Mouse (Mus musculus) liver, adult 10 weeks (tissue): ENCODE results near the gene Afg3l1. TPM values are rescaled to one million over a fixed set of nuclear protein-coding genes. Genes with fewer than 3 reads are reported as not detected.

Source experiments
- polyA plus RNA-seq: library from polyadenylated mRNA; stranded (reverse); fragments of 350-450 nt; fragmentation: Illumina TruSeq; extraction: RNeasy Lipid Tissue Mini Kit (QIAGEN cat#74804); gene quantifications from one replicate; pipeline ENCODE4 v1.2.3, GENCODE M21; 2014; ENCODE audit warnings: low read depth, low replicate concordance

Gene Afg3l1
- polyA plus RNA-seq, result 8.9 TPM

GRCm38 (mm10) chr8:123477737-123478258, at the start of gene Afg3l1:
Afg3l1 (plus strand) TSS chr8:123477903.

GRCm38 (mm10) chr8:123514781-123515539, 37.3 kb downstream of the Afg3l1 start, which contains the start of gene Dbndd1:
Dbndd1 (minus strand) TSS chr8:123515463.

GRCm38 (mm10) chr8:123518667-123519066, 41.0 kb downstream of the Afg3l1 start, which contains the start of gene Gas8:
Gas8 (plus strand) TSS chr8:123518834.

Other genes with a start within 250 kb of the Afg3l1 start
- gene Spata2l, start 241.7 kb upstream of the Afg3l1 start, polyA plus RNA-seq, result 1.1 TPM
- 1.6 TPM for gene Zfp276, start 223.7 kb upstream of the Afg3l1 start, polyA plus RNA-seq
- gene Vps9d1, start 223.6 kb upstream of the Afg3l1 start, polyA plus RNA-seq, result 1.0 TPM
- gene Fanca, start 159.3 kb upstream of the Afg3l1 start, polyA plus RNA-seq, result not detected
- not detected for gene Spire2, start 145.2 kb upstream of the Afg3l1 start, polyA plus RNA-seq
- gene Tcf25, start 104.2 kb upstream of the Afg3l1 start, polyA plus RNA-seq, result 102 TPM
- gene Mc1r, start 70.8 kb upstream of the Afg3l1 start, polyA plus RNA-seq, result not detected
- not detected for gene Tubb3, start 66.5 kb upstream of the Afg3l1 start, polyA plus RNA-seq
- gene Def8, start 54.4 kb upstream of the Afg3l1 start, polyA plus RNA-seq, result 5.8 TPM
- not detected for gene Dbndd1, start 37.6 kb downstream of the Afg3l1 start, polyA plus RNA-seq
- 0.37 TPM for gene Gas8, start 40.9 kb downstream of the Afg3l1 start, polyA plus RNA-seq
- gene Rhou, start 176.0 kb downstream of the Afg3l1 start, polyA plus RNA-seq, result 31.8 TPM